Mouse (Mus musculus) midbrain, postnatal 0 days (tissue): ENCODE data around the gene Pdia2. TPM values are rescaled to one million over a fixed set of nuclear protein-coding genes. Genes with fewer than 3 reads are reported as not detected.
A peak's percentile ranks its signal among the peaks of the same experiment; 100 is the strongest.
"Not testable (repeated sequence)": the region's sequence is repeated elsewhere in the genome, so short reads cannot be mapped to it uniquely, and the experiment has no call there.

Experiments
- ATAC-seq: fragments of 200-750 bp; cut with Nextera tagmentation; 2 replicates; pipeline ENCODE4 v1.8.0; 2017; ENCODE audit warnings: moderate number of reproducible peaks, mild to moderate bottlenecking, moderate TSS enrichment, moderate library complexity; ENCODE audit not compliant: low FRiP score
- DNase-seq: peaks from one replicate; pipeline ENCODE4 v3.0.0-alpha.2; 2015; ENCODE audit warnings: low spot score
- H3K27ac ChIP-seq: fragments of 300-500 bp; sonication (generic); 2 replicates; pipeline ENCODE4 v1.5.1; 2014; ENCODE audit warnings: low read depth, mild to moderate bottlenecking, low read length, mixed read lengths
- H3K27me3 ChIP-seq: fragments of 300-500 bp; sonication (generic); 2 replicates; pipeline ENCODE4 v1.6.1; 2014; ENCODE audit warnings: low read length, control low read depth, mixed read lengths; ENCODE audit not compliant: insufficient read depth
- H3K36me3 ChIP-seq: fragments of 300-500 bp; sonication (generic); 2 replicates; pipeline ENCODE4 v1.6.1; 2014; ENCODE audit warnings: low read length, control low read depth, mixed read lengths; ENCODE audit not compliant: insufficient read depth
- H3K4me1 ChIP-seq: fragments of 300-500 bp; sonication (generic); 2 replicates; pipeline ENCODE4 v1.6.1; 2014; ENCODE audit warnings: mild to moderate bottlenecking, control low read depth, antibody characterized with exemption, low read length, mixed read lengths; ENCODE audit not compliant: insufficient read depth
- H3K4me2 ChIP-seq: fragments of 300-500 bp; sonication (generic); 2 replicates; pipeline ENCODE4 v1.6.1; 2014; ENCODE audit warnings: low read depth, mild to moderate bottlenecking, low read length, mixed read lengths; ENCODE audit not compliant: poor library complexity, severe bottlenecking
- H3K4me3 ChIP-seq: fragments of 300-500 bp; sonication (generic); 2 replicates; pipeline ENCODE4 v1.5.1; 2014; ENCODE audit warnings: low read depth, mild to moderate bottlenecking, low read length, moderate library complexity
- H3K9ac ChIP-seq: fragments of 300-500 bp; sonication (generic); replicated peaks from 2 replicates; pipeline ENCODE4 v1.6.1; 2014; ENCODE audit warnings: mild to moderate bottlenecking, low read length, moderate library complexity, mixed read lengths; ENCODE audit not compliant: poor library complexity, severe bottlenecking
- H3K9me3 ChIP-seq: fragments of 300-500 bp; sonication (generic); 2 replicates; pipeline ENCODE4 v1.6.1; 2016; ENCODE audit warnings: low read length, control low read depth
- CTCF ChIP-seq: IDR thresholded peaks from 2 replicates; pipeline ENCODE4 v1.5.1; 2016; ENCODE audit warnings: antibody characterized with exemption, mild to moderate bottlenecking
- WGBS: fragments of 180-500 bp; shearing (Covaris S2); extraction: QIAGEN DNeasy Blood & Tissue Kit; methylation state at CpG from one replicate; pipeline ENCODE4 v1.1.7; 2014; 5-methylcytosine and 5-hydroxymethylcytosine counted together
- polyA plus RNA-seq: library from polyadenylated mRNA; unstranded; fragments of >200 nt; fragmentation: Nextera tagmentation; extraction: Ambion mirVana; gene quantifications from 2 replicates; pipeline ENCODE4 v1.2.1, GENCODE M21; 2015
- total RNA-seq: library from RNA; depleted of rRNA; stranded (reverse); fragments of >200 nt; gene quantifications from 2 replicates; pipeline ENCODE4 v1.2.3, GENCODE M21; 2014; rRNA removed

Pdia2 gene
- total and polyA plus RNA-seq, 2 experiments from 2014 or later = not detected

GRCm38 (mm10) chr17:26175248-26175647 lies 23.6 kb downstream of the Pdia2 start:
- peak; percentile 36; the same call in 1 of the 2 replicates for TF ChIP-seq CTCF
- not testable (repeated sequence) for DNase-seq, H3K9ac ChIP-seq, H3K4me3 ChIP-seq, H3K4me1 ChIP-seq, H3K4me2 ChIP-seq, H3K9me3 ChIP-seq, H3K27me3 ChIP-seq, H3K27ac ChIP-seq, ATAC-seq, H3K36me3 ChIP-seq
- WGBS = 93% methylated on average over 2 of the region's 2 CpGs

DNA sequence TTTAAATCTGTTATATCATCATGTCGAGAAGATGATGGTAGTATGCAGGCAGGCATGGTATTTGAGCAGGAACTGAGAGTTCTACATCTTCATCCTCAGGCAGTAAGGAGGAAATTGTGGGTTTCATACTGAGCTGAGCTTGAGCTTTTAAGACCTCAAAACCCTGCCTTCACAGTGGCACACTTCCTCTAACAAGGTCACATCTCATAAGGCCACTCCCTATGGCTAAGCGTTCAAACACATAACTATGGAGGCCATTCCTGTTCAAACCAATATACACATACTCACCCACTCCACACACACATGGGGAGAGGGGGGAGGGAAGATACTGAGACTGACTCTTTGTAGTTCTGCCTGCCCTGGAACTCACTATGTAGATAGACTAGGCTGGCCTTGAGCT lies 30.8 kb downstream of the Pdia2 start:
- Histone ChIP-seq H3K36me3 (peaks cover 5% of the 10 kb centered on the region; the same call in 1 of the 2 replicates), H3K4me3 (no peak overlapping the region), H3K9ac (no peak overlapping the region), H3K9me3 (no peaks in the 10 kb centered on the region), H3K4me2 (no peak overlapping the region), H3K27me3 (no peaks in the 10 kb centered on the region), H3K27ac (no peak overlapping the region), H3K4me1 (no peaks in the 10 kb centered on the region)
- TF ChIP-seq CTCF = no peak
- WGBS = 94% methylated on average over 2 of the region's 2 CpGs
- no peak for DNase-seq
- ATAC-seq = no peak

GRCm38 (mm10) chr17:26162736-26163135 lies 36.2 kb downstream of the Pdia2 start:
- ATAC-seq (no peak), DNase-seq (no peak)
- no peak overlapping the region for H3K9ac ChIP-seq
- H3K27me3 ChIP-seq = no peaks in the 10 kb centered on the region
- WGBS = 91% methylated on average over 1 of the region's 1 CpGs
- peaks cover 5% of the 10 kb centered on the region; the same call in 1 of the 2 replicates for H3K36me3 ChIP-seq
- H3K9me3 ChIP-seq = no peaks in the 10 kb centered on the region
- no peak overlapping the region for H3K27ac ChIP-seq
- no peak overlapping the region for H3K4me3 ChIP-seq
- no peak overlapping the region for H3K4me2 ChIP-seq
- no peaks in the 10 kb centered on the region for H3K4me1 ChIP-seq
- TF ChIP-seq CTCF = no peak

DNA sequence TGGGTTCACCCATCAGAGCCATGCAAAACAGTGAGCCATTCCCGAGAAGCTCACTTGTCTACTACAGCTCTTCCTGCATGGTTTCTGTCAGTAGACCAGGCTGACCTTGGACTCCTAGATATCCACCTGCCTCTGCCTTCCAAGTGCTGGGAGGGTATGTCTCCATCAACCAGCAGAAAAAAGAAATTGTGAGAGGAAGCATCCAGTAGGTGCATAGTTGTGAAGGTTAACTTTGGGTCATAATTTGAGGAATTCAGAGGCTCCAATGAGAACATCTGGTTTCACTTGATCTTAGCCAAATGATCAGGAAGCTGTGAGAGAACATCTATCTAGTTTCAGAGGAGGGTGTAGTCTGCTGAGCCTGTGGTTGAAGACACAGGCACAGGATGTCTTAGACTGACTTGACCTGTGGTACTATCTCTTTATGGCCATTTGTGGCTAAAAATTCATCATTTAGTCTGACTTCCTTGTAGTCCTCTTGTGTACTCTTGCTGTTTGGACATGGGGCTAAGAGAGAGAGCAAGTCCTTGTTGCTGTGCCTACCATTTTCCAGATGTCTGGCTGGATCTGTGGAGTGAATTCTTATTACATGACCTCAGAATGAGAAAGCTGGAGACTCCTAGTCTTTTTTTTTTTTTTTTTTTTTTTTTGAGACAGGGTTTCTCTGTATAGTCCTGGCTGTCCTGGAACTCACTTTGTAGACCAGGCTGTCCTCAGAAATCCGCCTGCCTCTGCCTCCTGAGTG lies 46.8 kb downstream of the Pdia2 start:
- no peak overlapping the region for H3K4me3 ChIP-seq
- no peak overlapping the region for H3K9ac ChIP-seq
- H3K27ac ChIP-seq = no peak overlapping the region
- ATAC-seq = no peak
- 94% methylated on average over 2 of the region's 2 CpGs for WGBS
- TF ChIP-seq CTCF = no peak
- H3K4me1 ChIP-seq = no peaks in the 10 kb centered on the region
- H3K27me3 ChIP-seq = no peaks in the 10 kb centered on the region
- no peak overlapping the region for H3K4me2 ChIP-seq
- peaks cover 3% of the 10 kb centered on the region; the same call in 1 of the 2 replicates for H3K36me3 ChIP-seq
- H3K9me3 ChIP-seq = no peaks in the 10 kb centered on the region
- no peak for DNase-seq

DNA sequence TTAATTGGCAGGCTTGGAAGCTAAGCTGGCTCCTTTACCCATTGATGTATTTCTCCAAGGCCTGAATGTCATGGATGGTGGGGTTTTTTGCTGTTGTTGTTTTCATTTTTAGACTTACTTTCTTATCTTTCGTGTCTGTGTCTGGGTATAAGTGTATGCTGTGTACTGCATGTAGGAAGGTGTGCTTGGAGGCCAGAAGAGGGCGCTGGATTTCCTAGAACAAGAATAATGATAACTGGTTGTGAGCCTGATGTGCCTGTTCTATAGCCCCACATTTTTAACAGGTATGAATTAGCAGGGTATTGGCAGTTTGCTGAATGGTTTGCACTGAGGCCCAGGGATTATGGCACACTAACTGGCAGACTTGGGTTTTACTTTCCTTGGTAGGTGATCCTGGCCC lies 49.8 kb downstream of the Pdia2 start:
- Histone ChIP-seq H3K27ac (no peak overlapping the region), H3K27me3 (no peaks in the 10 kb centered on the region), H3K4me1 (no peaks in the 10 kb centered on the region), H3K4me3 (no peak overlapping the region), H3K36me3 (peaks cover 3% of the 10 kb centered on the region; the same call in 1 of the 2 replicates), H3K4me2 (no peak overlapping the region), H3K9me3 (no peaks in the 10 kb centered on the region), H3K9ac (no peak overlapping the region)
- no peak for DNase-seq
- 81% methylated on average over 2 of the region's 2 CpGs for WGBS
- peak; percentile 26; the same call in 1 of the 2 replicates for TF ChIP-seq CTCF
- no peak for ATAC-seq

Other genes with a start within 250 kb of the Pdia2 start
- 2.9 and 4.1 TPM in 2 replicates for gene A930017K11Rik, start 246.5 kb downstream of the Pdia2 start, total RNA-seq
- gene A930017K11Rik, start 246.5 kb downstream of the Pdia2 start, polyA plus RNA-seq = 3.2 and 3.7 TPM in 2 replicates
- 29.7 and 36.8 TPM in 2 replicates for gene Capn15, start 213.3 kb downstream of the Pdia2 start, total RNA-seq
- 14.7 and 20.1 TPM in 2 replicates for gene Capn15, start 213.3 kb downstream of the Pdia2 start, polyA plus RNA-seq
- 34.7 and 35.7 TPM in 2 replicates for gene Rab11fip3, start 129.5 kb downstream of the Pdia2 start, total RNA-seq
- 14.8 and 18.3 TPM in 2 replicates for gene Rab11fip3, start 129.5 kb downstream of the Pdia2 start, polyA plus RNA-seq
- gene Decr2, start 108.8 kb downstream of the Pdia2 start, total RNA-seq = 38.0 and 41.1 TPM in 2 replicates
- 42.3 and 44.4 TPM in 2 replicates for gene Decr2, start 108.8 kb downstream of the Pdia2 start, polyA plus RNA-seq
- gene Nme4, start 103.5 kb downstream of the Pdia2 start, total RNA-seq = 6.4 and 7.7 TPM in 2 replicates
- gene Nme4, start 103.5 kb downstream of the Pdia2 start, polyA plus RNA-seq = 9.2 and 10.2 TPM in 2 replicates
- 9.0 and 9.5 TPM in 2 replicates for gene Tmem8, start 85.8 kb downstream of the Pdia2 start, total RNA-seq
- 3.5 TPM in 2 replicates for gene Tmem8, start 85.8 kb downstream of the Pdia2 start, polyA plus RNA-seq
- 95.0 and 117 TPM in 2 replicates for gene Mrpl28, start 75.6 kb downstream of the Pdia2 start, total RNA-seq
- 165 and 179 TPM in 2 replicates for gene Mrpl28, start 75.6 kb downstream of the Pdia2 start, polyA plus RNA-seq
- gene Axin1, start 60.4 kb downstream of the Pdia2 start, total RNA-seq = 27.2 and 30.0 TPM in 2 replicates
- 18.5 and 21.0 TPM in 2 replicates for gene Axin1, start 60.4 kb downstream of the Pdia2 start, polyA plus RNA-seq
- gene Rgs11, start 3.9 kb upstream of the Pdia2 start, total RNA-seq = 25.0 and 29.6 TPM in 2 replicates
- 18.0 and 18.7 TPM in 2 replicates for gene Rgs11, start 3.9 kb upstream of the Pdia2 start, polyA plus RNA-seq
- 223 and 246 TPM in 2 replicates for gene Arhgdig, start 8.7 kb upstream of the Pdia2 start, total RNA-seq
- gene Arhgdig, start 8.7 kb upstream of the Pdia2 start, polyA plus RNA-seq = 342 and 387 TPM in 2 replicates
- gene Fam234a, start 45.2 kb upstream of the Pdia2 start, total RNA-seq = 24.6 and 31.5 TPM in 2 replicates
- 32.4 and 33.8 TPM in 2 replicates for gene Fam234a, start 45.2 kb upstream of the Pdia2 start, polyA plus RNA-seq
- 90.6 and 110 TPM in 2 replicates for gene Luc7l, start 53.8 kb upstream of the Pdia2 start, total RNA-seq
- gene Luc7l, start 53.8 kb upstream of the Pdia2 start, polyA plus RNA-seq = 82.3 and 95.2 TPM in 2 replicates
- 51.1 and 69.7 TPM in 2 replicates for gene Neurl1b, start 215.7 kb upstream of the Pdia2 start, total RNA-seq
- gene Neurl1b, start 215.7 kb upstream of the Pdia2 start, polyA plus RNA-seq = 2.1 and 2.3 TPM in 2 replicates